Mouse (Mus musculus) macrophage (primary cell): ENCODE results near the gene Slc38a6. TPM values are rescaled to one million over a fixed set of nuclear protein-coding genes. Genes with fewer than 3 reads are reported as not detected.

ENCODE experiments used
- H3K27ac ChIP-seq: fragments of 350-480 bp; formaldehyde crosslinking; 2 replicates; pipeline ENCODE4 v1.9.0; 2021
- H3K36me3 ChIP-seq: fragments of 350-480 bp; formaldehyde crosslinking; 2 replicates; pipeline ENCODE4 v1.9.0; 2021; ENCODE audit errors: inconsistent target
- H3K4me3 ChIP-seq: fragments of 350-480 bp; formaldehyde crosslinking; 2 replicates; pipeline ENCODE4 v1.9.0; 2021; ENCODE audit errors: inconsistent target
- H3K79me2 ChIP-seq: fragments of 350-480 bp; formaldehyde crosslinking; 2 replicates; pipeline ENCODE4 v1.9.0; 2021; ENCODE audit errors: inconsistent target
- WGBS: methylation state at CpG from one replicate; pipeline ENCODE4 v1.1.7; 2026; ENCODE audit warnings: inconsistent platforms; ENCODE audit not compliant: missing documents; 5-methylcytosine and 5-hydroxymethylcytosine counted together
- polyA plus RNA-seq: library from polyadenylated mRNA; stranded (reverse); fragments of 250-400 nt; gene quantifications from 3 replicates; pipeline ENCODE4 v1.2.4, GENCODE M21; 2018; ENCODE audit warnings: inconsistent platforms
- total RNA-seq, 78 experiments: library from RNA; depleted of rRNA; stranded (reverse); fragments of 250-400 nt; gene quantifications; 1 replicate in 9 of 78; 2 replicates in 24 of 78; 3 replicates in 43 of 78; 4 replicates in 2 of 78; pipeline ENCODE4 v1.2.4; 2018; ENCODE audit warnings: inconsistent platforms in 56 of 78

The Slc38a6 gene
- 100 to 1,000 TPM; 279 to 750 (median 478) TPM for total RNA-seq (2018; cell fraction: chromatin; rRNA removed)
- 10 to 100 TPM; 23.6 to 53.8 (median 31.8) TPM for total RNA-seq (2018; cell fraction: cytosol; rRNA removed)
- 100 to 1,000 TPM; 193 to 487 (median 317) TPM for total RNA-seq (2018; cell fraction: nucleus; rRNA removed)
- polyA plus RNA-seq, result 18.5 to 58.5 TPM (median 40.6 TPM) in 3 replicates

DNA sequence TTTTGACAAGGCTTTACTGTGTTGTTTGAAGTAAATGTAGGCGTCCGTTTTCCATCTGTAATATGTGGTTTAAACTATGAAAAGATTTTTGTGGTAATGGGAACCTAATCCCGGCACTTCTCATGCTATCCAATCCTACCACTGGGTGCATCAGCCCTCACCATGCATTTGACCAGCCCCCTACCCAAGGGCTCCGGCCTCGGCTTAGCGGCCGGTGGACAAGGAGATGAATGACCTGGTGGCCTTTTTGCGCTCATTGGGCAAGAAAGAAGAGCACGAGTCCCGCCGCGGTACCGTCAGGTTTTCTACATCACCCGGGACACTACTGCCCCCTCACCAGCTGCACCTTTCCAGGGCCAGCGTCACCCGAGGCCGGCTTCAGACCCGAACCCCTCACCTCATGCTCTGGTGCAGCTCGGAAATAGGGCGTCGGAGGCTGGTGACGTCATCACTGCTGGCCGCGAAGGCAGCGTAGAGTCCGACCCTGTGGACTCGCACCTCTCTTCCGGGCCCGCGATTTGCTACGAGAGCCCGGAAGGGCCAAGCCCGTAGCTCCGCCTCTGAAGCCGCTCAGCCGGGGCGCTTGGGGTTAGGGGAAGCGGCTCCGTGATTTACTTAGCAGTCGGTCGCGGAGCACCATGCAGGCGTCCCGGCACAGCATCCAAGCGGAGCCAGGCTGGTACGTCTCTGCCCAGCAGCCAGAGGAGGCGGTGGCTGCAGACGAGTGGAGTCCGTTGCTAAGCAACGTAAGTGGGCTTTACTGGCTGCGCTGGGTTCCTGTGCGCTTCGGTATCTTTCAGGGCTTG lies at the start of gene Slc38a6, which contains the start of gene Trmt5:
Gene Slc38a6, plus strand, starts transcription at position 493 of the 806 bp plus-strand sequence.
Gene Trmt5, minus strand, starts transcription at position 424 of the 806 bp plus-strand sequence.
- 1% methylated on average over 51 of the region's 53 CpGs for WGBS
- peak within 1 kb of the TSS; percentile 96 for H3K4me3 ChIP-seq
- peaks cover 79% of the 10 kb centered on the region for H3K79me2 ChIP-seq
- H3K27ac ChIP-seq, result peak within 1 kb of the TSS; percentile 85
- peaks cover 23% of the 10 kb centered on the region for H3K36me3 ChIP-seq

DNA sequence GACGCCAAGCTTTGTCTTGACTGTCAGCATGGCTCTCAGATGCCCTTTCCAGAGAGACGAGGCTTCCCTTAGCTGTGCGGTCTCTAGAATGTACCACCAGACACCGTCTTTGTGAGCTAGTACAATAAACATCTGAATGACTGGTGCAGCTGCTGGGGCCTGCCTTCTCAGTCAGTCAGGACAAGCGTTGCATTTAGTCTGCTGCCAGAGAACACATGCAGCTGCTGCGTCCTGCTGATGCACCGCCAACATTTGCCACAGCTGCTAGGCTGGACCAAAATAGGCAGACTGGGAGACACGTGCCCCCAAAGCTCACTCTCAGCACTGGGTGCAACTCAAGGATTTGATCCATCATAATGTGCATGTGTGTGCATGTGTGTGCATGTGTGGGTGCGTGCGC lies 44.6 kb upstream of the Slc38a6 start:
- no peaks in the 10 kb centered on the region for H3K36me3 ChIP-seq
- H3K79me2 ChIP-seq, result no peaks in the 10 kb centered on the region
- H3K27ac ChIP-seq, result no peak overlapping the region
- H3K4me3 ChIP-seq, result no peak overlapping the region
- 98% methylated on average over 10 of the region's 10 CpGs for WGBS

DNA sequence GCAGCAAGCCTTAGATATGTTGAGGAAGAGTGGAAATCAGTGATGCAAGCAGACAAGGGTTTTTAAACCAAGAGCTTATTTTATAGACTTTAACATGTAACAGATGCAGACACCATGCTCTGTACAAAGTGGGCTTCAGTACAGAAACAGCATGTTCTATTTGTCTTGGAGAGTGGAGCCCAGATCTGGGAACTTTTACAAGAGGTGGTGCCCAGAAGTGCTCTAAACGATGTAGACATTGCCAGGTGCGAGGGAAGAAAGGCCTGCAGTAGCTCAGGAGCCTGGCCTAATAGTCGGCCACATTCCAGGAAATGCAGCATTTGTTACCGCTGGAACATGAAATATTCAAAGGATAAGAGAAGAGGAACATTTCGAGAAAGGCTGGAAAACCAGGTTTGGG lies 40.9 kb upstream of the Slc38a6 start:
- H3K79me2 ChIP-seq, result no peaks in the 10 kb centered on the region
- H3K36me3 ChIP-seq, result no peaks in the 10 kb centered on the region
- no peak overlapping the region for H3K4me3 ChIP-seq
- 97% methylated on average over 5 of the region's 5 CpGs for WGBS
- no peak overlapping the region for H3K27ac ChIP-seq

DNA sequence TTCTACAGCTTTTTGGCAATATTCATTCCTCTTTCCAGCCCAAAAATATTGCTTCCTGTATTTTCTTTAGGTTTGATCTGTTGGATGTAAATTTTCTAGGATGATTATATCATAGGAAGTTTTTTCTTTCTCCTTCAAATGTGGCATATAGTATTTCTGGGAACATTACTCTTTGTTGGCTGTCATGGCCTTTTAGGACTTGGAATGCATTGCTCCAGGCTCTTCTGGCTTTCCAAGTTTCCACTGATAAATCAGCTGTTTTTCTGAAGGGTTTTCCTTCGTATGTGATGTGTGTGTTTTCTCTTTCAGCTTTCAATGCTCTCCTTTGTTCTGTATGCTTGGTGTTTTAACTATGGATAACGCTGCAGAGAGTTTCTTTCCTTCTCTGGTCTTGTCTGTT lies 31.6 kb upstream of the Slc38a6 start:
- WGBS, result 100% methylated on average over 1 of the region's 2 CpGs
- no peak overlapping the region for H3K4me3 ChIP-seq
- no peak overlapping the region for H3K27ac ChIP-seq
- no peaks in the 10 kb centered on the region for H3K79me2 ChIP-seq
- no peaks in the 10 kb centered on the region for H3K36me3 ChIP-seq

DNA sequence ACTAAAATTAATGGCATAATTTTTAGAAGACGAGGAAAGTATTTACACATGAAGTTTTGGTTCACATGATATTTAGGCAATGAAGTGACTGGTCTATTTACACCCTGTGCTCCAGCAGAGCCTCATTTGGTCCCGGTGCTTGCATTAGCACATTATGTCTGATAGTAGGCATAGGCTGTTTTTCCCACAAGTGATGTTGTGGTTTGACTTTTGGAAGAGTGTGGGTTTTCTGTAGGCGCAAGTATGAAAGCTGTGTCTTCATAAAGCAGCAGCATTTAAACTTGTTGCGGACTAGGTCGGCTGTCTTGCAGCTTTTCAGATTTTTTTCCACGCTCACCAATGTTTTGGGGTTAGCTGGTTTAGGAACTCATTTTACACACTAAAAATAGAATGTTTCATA lies 27.3 kb upstream of the Slc38a6 start:
- Histone ChIP-seq H3K27ac (no peak overlapping the region), H3K36me3 (no peaks in the 10 kb centered on the region), H3K4me3 (no peak overlapping the region), H3K79me2 (no peaks in the 10 kb centered on the region)
- WGBS, result 97% methylated on average over 6 of the region's 6 CpGs

DNA sequence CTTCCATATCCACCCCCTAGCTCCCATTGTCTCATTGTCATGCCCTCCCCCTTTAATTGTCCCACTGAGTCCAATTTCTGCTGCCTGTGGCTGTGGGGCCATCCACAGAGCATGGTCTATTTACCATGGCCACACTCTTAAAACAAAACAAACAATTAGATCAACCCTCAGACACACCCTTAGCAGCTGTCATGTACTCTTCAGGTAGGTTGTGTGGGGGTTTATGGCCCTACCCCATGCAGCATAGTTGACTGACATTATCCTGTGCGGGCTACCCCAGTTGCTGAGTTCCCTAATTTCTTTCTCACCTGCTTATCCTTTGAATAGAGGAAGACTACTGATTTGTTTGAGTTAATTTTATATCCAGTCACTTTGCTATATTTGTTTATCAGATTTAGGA lies 26.2 kb upstream of the Slc38a6 start:
- H3K79me2 ChIP-seq, result no peaks in the 10 kb centered on the region
- no peak overlapping the region for H3K4me3 ChIP-seq
- no peak overlapping the region for H3K27ac ChIP-seq
- 95% methylated on average over 1 of the region's 1 CpGs for WGBS
- no peaks in the 10 kb centered on the region for H3K36me3 ChIP-seq

DNA sequence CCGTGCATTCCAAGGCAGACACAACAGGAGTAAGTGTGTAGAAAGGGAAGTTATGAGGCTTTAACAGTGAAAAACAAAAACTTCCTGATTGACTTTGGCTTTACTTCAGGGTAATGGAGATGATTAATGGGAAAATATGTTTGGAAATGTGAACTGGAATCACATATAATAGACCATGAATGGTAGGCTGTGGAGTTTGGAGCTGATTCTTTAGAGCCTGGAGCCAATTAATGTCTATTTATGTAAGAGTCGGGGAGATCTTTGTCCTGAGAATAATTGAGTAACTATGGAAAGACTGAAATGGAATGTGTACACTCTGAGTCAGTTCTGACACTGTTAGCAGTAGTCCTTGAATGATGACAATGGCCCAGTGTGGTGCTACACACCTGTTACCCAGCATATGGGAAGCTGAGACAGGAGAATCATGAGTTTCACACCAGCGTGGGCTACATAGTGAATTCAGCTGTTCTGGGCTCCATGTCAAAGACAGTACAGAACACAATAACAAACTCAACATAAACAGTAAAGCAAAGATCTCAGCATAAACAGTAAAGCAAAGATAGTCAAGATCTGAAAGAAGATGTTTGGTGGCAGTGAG lies 21.1 kb upstream of the Slc38a6 start:
- WGBS, result 97% methylated on average over 3 of the region's 3 CpGs
- H3K4me3 ChIP-seq, result no peak overlapping the region
- H3K79me2 ChIP-seq, result no peaks in the 10 kb centered on the region
- no peaks in the 10 kb centered on the region for H3K36me3 ChIP-seq
- H3K27ac ChIP-seq, result no peak overlapping the region

DNA sequence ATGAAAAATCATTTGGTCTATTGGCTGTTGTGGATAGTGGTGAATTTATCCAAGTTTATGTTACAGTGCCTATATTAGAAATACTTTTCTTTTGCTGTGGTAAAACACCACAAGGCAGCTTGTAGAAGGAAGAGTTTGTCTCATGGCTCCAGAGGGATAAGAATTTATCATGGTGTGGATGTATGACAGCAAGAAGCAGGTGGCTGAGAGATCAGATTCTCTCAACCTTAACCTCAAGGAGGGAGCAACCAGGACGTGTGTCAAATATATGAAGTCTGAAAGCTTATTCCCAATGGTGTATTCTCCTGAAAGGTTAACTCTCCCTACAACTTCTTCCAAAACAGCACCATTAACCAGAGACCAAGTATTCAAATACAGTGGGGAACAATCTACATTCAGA lies 20.0 kb upstream of the Slc38a6 start:
- 100% methylated on average over 1 of the region's 1 CpGs for WGBS
- no peak overlapping the region for H3K4me3 ChIP-seq
- H3K27ac ChIP-seq, result no peak overlapping the region
- H3K79me2 ChIP-seq, result no peaks in the 10 kb centered on the region
- no peaks in the 10 kb centered on the region for H3K36me3 ChIP-seq

DNA sequence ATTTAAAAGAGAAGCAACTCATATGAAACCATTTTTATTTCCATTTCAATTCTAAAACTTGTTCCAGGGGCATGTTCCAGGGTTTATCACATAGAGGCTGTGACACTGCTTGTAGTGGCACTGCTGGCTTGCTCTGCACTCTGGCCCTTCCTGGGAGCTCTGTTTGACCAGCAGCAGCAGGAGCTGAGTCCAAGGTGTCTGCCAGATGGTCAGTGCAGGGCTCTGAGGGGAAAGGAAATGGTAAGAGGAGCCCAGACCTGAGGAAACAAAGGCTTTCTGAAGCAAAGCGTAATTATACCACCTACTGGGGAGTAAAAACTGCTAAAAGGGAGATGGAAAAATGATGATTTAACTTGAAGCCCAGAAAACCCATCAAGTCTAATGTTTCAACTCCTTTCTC lies 18.1 kb upstream of the Slc38a6 start:
- no peaks in the 10 kb centered on the region for H3K36me3 ChIP-seq
- H3K79me2 ChIP-seq, result no peaks in the 10 kb centered on the region
- no peak overlapping the region for H3K27ac ChIP-seq
- 90% methylated on average over 1 of the region's 1 CpGs for WGBS
- H3K4me3 ChIP-seq, result no peak overlapping the region

DNA sequence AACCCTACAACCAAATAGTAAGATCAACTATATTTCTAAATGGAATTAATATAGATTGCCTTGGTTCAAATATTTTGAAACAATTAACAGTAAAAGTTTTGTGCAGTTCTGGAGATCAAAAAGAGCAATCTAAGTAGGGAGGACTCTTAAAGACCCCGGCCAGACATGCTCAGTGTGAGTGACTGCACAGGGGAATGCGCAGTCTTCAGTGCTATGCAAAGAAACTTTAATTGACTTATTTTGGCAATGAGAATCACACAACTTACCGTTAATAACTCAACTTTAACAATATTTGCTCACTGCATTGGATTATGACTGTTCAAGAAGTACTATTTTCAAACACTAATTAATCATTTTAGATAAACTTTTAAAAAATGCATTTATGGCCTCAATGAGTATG lies 17.0 kb upstream of the Slc38a6 start:
- no peak overlapping the region for H3K4me3 ChIP-seq
- H3K27ac ChIP-seq, result no peak overlapping the region
- 97% methylated on average over 3 of the region's 3 CpGs for WGBS
- no peaks in the 10 kb centered on the region for H3K36me3 ChIP-seq
- H3K79me2 ChIP-seq, result no peaks in the 10 kb centered on the region

DNA sequence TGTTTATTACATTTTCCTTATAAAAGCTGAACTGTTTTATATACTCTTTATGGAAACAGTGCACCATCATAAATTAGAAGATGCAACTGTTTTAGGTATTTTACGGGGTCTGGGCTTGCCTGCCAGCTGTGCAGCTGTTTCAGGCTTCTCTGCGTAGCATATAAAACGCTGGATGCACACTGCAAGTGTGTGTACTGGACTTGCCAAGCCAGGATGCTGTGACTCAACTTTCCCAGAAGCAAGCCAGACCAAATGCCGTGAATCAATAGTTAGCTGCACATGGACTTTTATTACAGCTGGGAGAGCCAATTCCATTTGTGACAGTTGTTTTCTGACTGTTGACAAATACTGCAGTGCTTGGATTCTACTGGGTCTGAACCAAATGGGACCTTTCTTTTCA lies 16.6 kb upstream of the Slc38a6 start:
- Histone ChIP-seq H3K27ac (no peak overlapping the region), H3K36me3 (no peaks in the 10 kb centered on the region), H3K79me2 (no peaks in the 10 kb centered on the region), H3K4me3 (no peak overlapping the region)
- 94% methylated on average over 4 of the region's 4 CpGs for WGBS

DNA sequence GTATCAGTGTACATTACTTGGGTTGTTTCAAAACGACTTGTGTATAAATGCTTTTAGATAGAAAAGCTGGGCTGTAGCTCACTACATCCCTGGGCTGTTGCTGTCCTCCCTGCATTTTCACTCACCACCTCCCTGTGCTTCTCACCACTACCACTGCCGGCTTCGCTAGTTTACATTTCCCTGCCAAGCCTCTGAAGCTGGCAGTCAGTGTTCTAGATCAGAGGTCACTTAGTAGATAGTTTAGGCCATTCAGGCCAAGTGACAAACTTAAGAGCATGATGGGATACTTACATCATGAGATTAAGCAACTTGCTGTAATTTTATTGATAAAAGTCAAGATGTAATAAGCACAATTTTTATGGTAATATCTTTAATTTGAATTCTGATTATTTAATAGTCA lies 11.7 kb upstream of the Slc38a6 start:
- no peak overlapping the region for H3K27ac ChIP-seq
- H3K79me2 ChIP-seq, result no peaks in the 10 kb centered on the region
- H3K36me3 ChIP-seq, result peaks cover 21% of the 10 kb centered on the region; the same call in 1 of the 2 replicates
- 89% methylated on average over 3 of the region's 3 CpGs for WGBS
- H3K4me3 ChIP-seq, result no peak overlapping the region

DNA sequence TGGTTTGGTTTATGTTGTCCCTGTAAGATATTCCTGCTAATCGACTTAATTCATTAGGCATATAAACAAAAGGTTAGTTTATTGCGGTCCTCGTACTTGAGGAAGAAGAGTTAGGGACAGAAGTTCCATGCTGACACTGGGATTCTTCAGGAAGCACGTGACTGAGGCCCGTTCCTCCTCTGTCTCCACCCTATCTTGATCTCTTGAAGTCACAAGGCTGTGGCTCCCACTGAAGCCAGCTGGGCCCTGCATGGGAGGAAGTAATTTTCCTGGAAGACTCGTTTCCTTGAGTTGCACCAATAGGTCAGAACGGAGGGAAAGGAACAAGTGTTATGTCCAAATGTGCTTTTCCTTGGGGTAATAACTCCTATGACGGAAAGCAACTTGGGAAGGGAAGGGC lies 1.0 kb downstream of the Slc38a6 start:
- H3K36me3 ChIP-seq, result peaks cover 22% of the 10 kb centered on the region
- H3K79me2 ChIP-seq, result peaks cover 90% of the 10 kb centered on the region
- peak overlapping the region; percentile 85 for H3K27ac ChIP-seq
- WGBS, result 56% methylated on average over 8 of the region's 8 CpGs
- peak overlapping the region; percentile 96 for H3K4me3 ChIP-seq

DNA sequence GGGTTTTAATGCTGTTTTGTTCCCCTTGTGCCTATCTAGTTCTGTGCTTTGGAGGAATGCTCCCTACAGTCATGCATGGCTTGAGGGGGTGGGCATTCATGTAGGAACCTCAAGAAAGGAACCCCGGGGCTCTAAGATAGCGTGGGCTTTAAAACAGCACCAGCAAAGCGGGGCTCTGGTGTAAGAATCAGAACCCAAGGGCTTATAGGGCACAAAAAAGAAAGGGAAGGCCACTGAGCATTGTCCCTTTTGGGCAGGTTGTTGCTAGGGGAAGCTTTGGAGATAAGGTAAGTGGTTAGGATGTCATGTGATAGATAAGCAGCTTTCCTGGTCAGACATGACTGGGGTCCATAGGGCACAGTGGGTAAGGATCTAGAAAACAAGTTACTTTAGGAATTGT lies 2.0 kb downstream of the Slc38a6 start:
- no peak overlapping the region for H3K4me3 ChIP-seq
- peaks cover 95% of the 10 kb centered on the region for H3K79me2 ChIP-seq
- WGBS, result 88% methylated on average over 3 of the region's 3 CpGs
- H3K36me3 ChIP-seq, result peaks cover 32% of the 10 kb centered on the region
- no peak overlapping the region for H3K27ac ChIP-seq

DNA sequence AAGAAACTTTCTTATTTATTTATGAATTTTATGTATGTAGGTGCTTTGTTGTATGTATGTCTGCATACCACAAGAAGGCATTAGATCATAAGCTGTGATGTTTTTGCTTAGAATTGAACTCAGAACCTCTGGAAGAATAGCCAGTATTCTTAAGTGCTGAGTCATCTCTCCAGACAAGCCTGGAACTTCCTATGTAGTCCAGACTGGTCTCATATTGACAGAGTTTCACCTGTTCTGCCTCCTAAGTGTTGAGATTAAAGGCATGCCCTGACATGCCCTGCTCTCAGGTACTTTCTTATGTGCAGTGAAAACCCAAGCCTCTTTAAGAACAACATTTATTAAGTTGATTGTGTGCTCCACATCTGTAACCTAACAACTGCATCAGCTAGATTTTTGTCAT lies 8.3 kb downstream of the Slc38a6 start:
- peaks cover 99% of the 10 kb centered on the region for H3K79me2 ChIP-seq
- H3K4me3 ChIP-seq, result no peak overlapping the region
- H3K36me3 ChIP-seq, result peaks cover 54% of the 10 kb centered on the region
- H3K27ac ChIP-seq, result no peak overlapping the region
